Mouse (Mus musculus) brain, embryonic 14.5 days (tissue): Measurements from ENCODE around the gene Emc6. TPM values are rescaled to one million over a fixed set of nuclear protein-coding genes. Genes with fewer than 3 reads are reported as not detected.

Experiments used
- DNase-seq: peaks from one replicate; pipeline ENCODE4 v3.0.0-alpha.2; 2011; ENCODE audit warnings: low read depth
- CTCF ChIP-seq: fragments of 200-500 bp; IDR thresholded peaks from 2 replicates; pipeline ENCODE4 v1.5.1; 2012; ENCODE audit warnings: inconsistent platforms, mild to moderate bottlenecking, moderate library complexity, borderline replicate concordance; ENCODE audit not compliant: insufficient read depth, insufficient read length; ENCODE audit errors: extremely low read depth
- POLR2A ChIP-seq: fragments of 200-500 bp; IDR thresholded peaks from 2 replicates; pipeline ENCODE4 v1.6.1; 2012; ENCODE audit warnings: mild to moderate bottlenecking, inconsistent platforms, borderline replicate concordance; ENCODE audit not compliant: poor library complexity, insufficient read depth, insufficient read length, severe bottlenecking; ENCODE audit errors: extremely low read depth
- polyA plus RNA-seq: library from polyadenylated mRNA; depleted of rRNA; stranded (reverse); fragments of >200 nt; gene quantifications from 2 replicates; pipeline ENCODE4 v1.2.3, GENCODE M21; 2012

Emc6 gene
- polyA plus RNA-seq, 1 experiment = 74.7 TPM

DNA sequence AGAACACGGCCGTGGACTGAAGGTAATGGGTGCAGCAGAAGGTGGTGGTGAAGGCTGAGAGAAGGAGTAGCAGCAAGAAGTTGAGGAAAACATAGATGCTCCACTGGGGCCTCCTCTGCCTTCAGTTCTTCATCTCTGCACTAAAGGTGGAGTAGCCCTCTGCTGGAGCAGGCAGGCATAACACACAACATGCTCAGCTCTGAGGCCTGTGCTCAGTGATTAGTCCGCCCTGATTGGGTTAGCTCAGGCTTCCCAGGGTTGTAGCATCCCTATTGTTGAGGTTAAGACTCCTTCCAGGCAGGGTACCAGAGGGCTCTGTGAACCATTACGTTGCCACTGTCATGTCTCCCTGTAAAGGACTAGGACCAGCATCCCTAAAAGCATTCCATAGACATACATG, 7.6 kb downstream of the Emc6 start:
- TF ChIP-seq CTCF (peak; percentile 73), POLR2A (no peak)
- peak; percentile 57 for DNase-seq

DNA sequence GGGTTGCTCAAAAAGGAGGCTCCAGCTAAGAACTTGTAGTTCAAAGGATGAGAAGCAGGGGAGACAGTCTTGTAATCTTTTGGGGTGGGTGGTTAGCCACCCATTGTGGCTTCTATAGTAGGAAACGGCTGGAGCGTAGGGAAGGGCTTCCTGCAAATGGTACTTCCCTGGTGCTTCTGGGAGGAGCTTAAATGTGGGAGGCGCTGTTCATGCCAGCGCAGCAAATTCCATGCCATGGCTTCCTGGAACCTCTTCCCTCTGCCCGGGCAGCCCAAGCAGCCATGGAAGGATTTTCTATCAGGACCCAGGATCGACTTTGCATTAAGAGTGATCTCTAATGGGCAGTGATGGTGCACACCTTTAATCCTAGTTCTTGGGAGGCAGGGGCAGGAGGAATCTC, 8.3 kb downstream of the Emc6 start:
- TF ChIP-seq POLR2A (no peak), CTCF (no peak)
- DNase-seq = no peak

DNA sequence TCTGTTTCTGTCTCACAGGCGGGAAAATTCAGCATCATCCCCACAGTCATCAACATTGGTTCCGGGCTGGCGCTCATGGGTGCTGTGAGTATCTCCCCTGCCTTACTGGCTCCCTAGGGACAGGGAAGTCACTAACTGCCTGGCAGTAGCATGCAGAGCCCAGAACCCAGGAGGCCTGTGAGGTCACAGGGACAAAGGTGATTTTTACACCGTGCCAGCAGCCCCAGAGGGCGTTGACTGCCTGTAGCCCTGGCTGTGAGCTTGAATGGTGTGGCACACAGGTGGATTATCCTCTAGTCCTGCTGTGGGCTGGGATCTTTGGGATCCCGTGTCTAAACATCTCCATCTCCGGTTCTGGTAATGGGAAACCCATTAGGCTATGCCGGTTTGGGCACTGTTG, 8.8 kb downstream of the Emc6 start:
- DNase-seq = no peak
- TF ChIP-seq POLR2A (no peak), CTCF (no peak)

- no peak for TF ChIP-seq POLR2A
- TF ChIP-seq CTCF = no peak
- no peak for DNase-seq
These were observed 14.6 kb downstream of the Emc6 start for GRCm38 (mm10) chr11:73162284-73162683.

- TF ChIP-seq CTCF (no peak), POLR2A (no peak)
These were observed 15.2 kb downstream of the Emc6 start for GRCm38 (mm10) chr11:73161616-73162015.

GRCm38 (mm10) chr11:73160811-73161200, 16.0 kb downstream of the Emc6 start:
- TF ChIP-seq POLR2A = no peak
- no peak for TF ChIP-seq CTCF
- DNase-seq = no peak

More at GRCm38 (mm10) chr11:73161616-73162015, 15.2 kb downstream of the Emc6 start:
- DNase-seq = no peak

- TF ChIP-seq CTCF = no peak
- no peak for TF ChIP-seq POLR2A
- peak; percentile 29 for DNase-seq
These were observed 16.7 kb downstream of the Emc6 start, which contains the start of gene P2rx5 for GRCm38 (mm10) chr11:73159957-73160810. Gene P2rx5, plus strand, starts transcription at chr11:73160421.

GRCm38 (mm10) chr11:73155071-73155470, 21.8 kb downstream of the Emc6 start:
- peak; percentile 60 for DNase-seq
- TF ChIP-seq POLR2A = no peak
- no peak for TF ChIP-seq CTCF

DNA sequence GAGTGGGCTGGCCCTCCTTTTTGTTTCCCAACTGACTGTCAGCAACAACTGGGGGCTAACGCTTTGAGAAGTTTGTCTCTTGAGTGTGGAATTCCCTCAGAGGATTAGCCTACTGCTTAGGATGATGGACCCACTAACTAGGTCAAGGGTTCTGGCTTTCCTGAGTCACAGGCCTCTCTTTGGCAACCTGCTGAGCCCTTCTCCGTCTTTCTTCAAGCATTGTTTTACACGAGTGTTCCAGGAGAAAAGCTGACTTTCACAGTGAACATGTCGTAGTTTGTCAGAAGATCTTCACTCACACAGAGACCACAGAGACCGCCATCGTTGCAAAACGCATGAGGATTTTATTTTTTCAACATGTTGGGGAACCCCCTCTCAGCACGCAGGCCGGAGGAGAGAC, 28.6 kb downstream of the Emc6 start:
- DNase-seq = no peak
- no peak for TF ChIP-seq CTCF
- no peak for TF ChIP-seq POLR2A

GRCm38 (mm10) chr11:73146975-73147365, 29.9 kb downstream of the Emc6 start:
- DNase-seq = no peak
- TF ChIP-seq POLR2A (no peak), CTCF (no peak)

GRCm38 (mm10) chr11:73146026-73146974, 30.5 kb downstream of the Emc6 start:
- TF ChIP-seq CTCF (no peak), POLR2A (no peak)
- no peak for DNase-seq
